Mouse (Mus musculus): ENCODE results near the gene Fam241a. TPM values are rescaled to one million over a fixed set of nuclear protein-coding genes. Genes with fewer than 3 reads are reported as not detected.

Fam241a gene
- polyA plus RNA-seq (2015; fragmentation: Nextera tagmentation; extraction: Ambion mirVana) = 7.4 and 9.5 TPM in 2 replicates

DNA sequence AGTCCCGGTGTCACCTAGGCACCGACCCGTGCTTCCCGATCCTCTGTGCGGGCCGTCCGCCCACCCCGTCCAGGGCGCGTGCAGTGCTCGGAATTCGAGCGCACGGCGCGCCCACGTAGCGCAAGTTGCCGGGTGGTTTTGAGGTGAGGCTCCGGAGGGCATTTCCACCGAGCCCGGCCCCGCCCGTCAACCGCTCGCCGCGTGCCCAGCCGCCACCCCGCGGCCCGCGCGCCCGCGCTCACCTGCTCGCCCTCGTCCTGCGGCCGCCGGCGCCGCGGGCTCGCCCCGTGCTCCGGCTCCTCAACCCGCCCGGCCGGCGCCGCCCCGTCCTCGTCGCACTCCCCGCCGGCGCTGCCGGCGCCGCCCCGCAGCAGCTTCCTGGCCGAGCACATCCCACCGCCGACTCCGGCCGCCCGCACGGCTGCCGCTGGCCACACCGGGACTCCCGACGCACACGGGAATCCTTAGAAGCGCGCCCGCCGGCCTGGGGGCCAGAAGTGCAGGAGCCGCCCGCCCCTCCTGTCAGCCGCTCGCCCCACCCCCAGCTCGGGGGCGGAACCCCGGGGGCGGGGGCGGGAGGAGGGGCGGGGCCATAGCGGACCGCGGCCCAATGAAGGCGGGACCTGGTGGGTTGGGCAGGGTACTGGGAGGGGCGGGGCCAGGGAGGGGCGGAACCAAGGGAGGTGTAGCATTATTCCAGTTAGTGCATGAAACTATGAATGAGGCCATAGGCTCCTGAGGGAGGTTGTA, at the start of gene Fam241a:
Gene Fam241a, minus strand, starts transcription at position 533 of the 750 bp plus-strand sequence.
- peaks cover 18% of the 10 kb centered on the region for H3K27me3 ChIP-seq
- H3K36me3 ChIP-seq (ENCODE audit: poor library complexity, severe bottlenecking) = no peaks in the 10 kb centered on the region
- peak within 1 kb of the TSS; percentile 78 for H3K4me3 ChIP-seq
- peak; percentile 96 for ATAC-seq
- H3K9me3 ChIP-seq (replicated peaks) = no peaks in the 10 kb centered on the region
- WGBS = 1% methylated on average over 79 of the region's 94 CpGs
- H3K9ac ChIP-seq = peak within 1 kb of the TSS; percentile 75
- H3K4me2 ChIP-seq = peak within 1 kb of the TSS; percentile 81
- no peak within 1 kb of the TSS; the same call in 1 of the 2 replicates for H3K27ac ChIP-seq
- H3K4me1 ChIP-seq = peaks cover 9% of the 10 kb centered on the region

DNA sequence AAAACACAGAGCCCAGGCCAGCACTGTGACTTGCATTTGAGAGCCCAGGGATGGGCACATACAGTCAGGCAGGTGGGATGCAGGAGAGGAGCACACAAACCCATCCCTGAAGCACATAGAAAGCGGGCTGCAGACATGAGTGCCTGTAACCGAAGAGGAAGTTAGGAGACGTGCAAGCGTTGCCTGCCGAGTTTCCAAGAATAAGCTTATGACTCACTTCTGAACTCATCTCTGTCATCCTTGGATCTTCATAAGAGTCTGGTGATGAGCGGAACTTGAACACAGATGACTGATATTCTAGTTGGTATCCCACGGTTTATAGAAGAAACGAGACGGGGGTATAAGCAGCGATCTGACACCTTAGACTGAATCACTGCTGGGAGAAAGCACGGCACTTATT, 36.3 kb upstream of the Fam241a start:
- Histone ChIP-seq H3K9me3 (replicated peaks) (0 out of 2 replicates have a peak, but pooled peaks cover 3% of the 10 kb centered on the region), H3K4me2 (no peak overlapping the region), H3K27me3 (no peaks in the 10 kb centered on the region), H3K9ac (no peak overlapping the region), H3K4me1 (no peaks in the 10 kb centered on the region), H3K4me3 (no peak overlapping the region), H3K27ac (no peak overlapping the region), H3K36me3 (ENCODE audit: poor library complexity, severe bottlenecking) (no peaks in the 10 kb centered on the region)
- ATAC-seq = no peak
- 95% methylated on average over 11 of the region's 11 CpGs for WGBS

DNA sequence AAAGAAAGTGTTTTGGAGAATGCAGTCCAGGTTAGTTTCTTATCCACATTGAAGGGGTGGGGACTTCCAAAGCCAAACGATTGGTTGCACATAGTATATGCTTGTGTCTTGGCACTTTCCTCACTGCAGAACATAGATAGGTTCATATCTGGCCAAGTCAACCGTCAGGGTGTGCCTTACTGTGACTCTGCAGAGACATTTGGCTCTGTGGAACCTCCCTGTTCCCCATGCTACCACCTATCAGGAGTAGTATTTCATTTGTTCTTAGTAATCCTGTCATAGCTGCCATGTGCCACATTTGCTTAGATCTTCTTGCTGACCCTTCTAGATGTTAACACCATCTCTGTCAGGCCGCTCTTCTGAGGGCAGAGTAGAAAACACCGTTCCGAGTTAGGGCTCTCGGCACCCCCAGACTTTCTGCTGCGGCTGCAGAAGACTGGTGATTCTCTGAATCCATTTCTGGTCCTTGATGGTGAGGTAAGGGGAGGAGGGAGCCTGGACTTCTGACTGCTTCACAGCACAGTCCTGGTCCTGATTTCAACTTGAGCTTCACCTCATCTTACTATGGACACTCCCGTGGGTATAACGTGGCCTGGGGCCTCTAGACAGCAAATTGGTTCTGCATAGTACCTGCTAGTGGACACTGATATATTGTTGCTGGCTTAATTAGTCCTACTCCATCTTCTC, 34.3 kb upstream of the Fam241a start:
- H3K9ac ChIP-seq = no peak overlapping the region
- ATAC-seq = no peak
- no peaks in the 10 kb centered on the region for H3K27me3 ChIP-seq
- H3K4me1 ChIP-seq = no peaks in the 10 kb centered on the region
- H3K9me3 ChIP-seq (replicated peaks) = 0 out of 2 replicates have a peak, but pooled peaks cover 2% of the 10 kb centered on the region
- no peaks in the 10 kb centered on the region for H3K36me3 ChIP-seq (ENCODE audit: poor library complexity, severe bottlenecking)
- WGBS = 94% methylated on average over 9 of the region's 9 CpGs
- H3K4me3 ChIP-seq = no peak overlapping the region
- no peak overlapping the region for H3K4me2 ChIP-seq
- no peak overlapping the region for H3K27ac ChIP-seq

DNA sequence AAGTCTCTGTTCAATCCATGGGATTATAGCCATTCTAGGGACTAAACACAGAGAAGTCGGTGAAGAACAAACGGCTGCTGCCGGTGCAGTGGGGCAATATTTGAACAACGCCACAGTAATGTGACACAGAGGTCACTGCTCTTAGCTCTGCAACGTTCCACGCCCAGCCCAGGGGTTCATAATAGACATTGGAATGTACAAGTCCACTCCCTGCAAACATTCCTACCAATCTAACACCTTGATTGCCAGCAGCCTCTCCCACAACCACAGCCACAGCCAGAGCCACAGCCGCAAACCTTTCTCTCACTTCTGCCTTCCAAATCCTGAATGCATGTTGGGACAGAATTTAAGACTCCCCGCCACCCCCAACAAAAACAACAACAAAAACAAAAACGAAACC, 33.8 kb upstream of the Fam241a start:
- no peak overlapping the region for H3K4me2 ChIP-seq
- H3K36me3 ChIP-seq (ENCODE audit: poor library complexity, severe bottlenecking) = no peaks in the 10 kb centered on the region
- H3K4me1 ChIP-seq = no peaks in the 10 kb centered on the region
- no peak for ATAC-seq
- no peaks in the 10 kb centered on the region for H3K27me3 ChIP-seq
- no peak overlapping the region for H3K9ac ChIP-seq
- H3K9me3 ChIP-seq (replicated peaks) = no peaks in the 10 kb centered on the region
- H3K27ac ChIP-seq = no peak overlapping the region
- H3K4me3 ChIP-seq = no peak overlapping the region
- WGBS = 80% methylated on average over 9 of the region's 9 CpGs

DNA sequence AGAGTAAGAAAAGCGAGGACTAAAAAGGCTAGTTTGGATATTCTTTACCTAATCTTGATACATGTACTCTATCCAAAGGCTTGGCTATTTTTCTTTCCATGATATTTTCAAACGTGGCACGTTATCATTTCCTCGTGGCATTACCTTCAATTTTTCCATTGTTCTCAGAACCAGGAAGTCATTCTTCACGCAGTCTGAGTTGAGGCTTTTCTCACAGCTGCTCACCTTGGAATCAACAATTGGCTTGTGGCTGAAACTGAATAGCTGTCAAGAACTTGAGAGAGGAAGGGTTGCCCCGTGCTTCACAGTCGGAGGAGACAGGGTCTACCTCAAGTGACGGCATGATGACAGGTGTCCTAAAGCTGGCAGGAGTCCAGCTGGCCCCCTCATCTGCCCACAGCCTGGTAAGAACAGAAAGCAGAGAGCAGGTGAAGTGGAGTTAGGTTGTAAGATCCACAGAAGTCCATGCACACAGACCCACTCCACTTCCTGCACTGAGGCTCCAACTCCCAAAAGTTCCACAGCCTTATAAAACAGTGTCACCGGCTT, 30.6 kb upstream of the Fam241a start:
- H3K9me3 ChIP-seq (replicated peaks) = no peaks in the 10 kb centered on the region
- no peak overlapping the region for H3K4me2 ChIP-seq
- WGBS = 78% methylated on average over 9 of the region's 9 CpGs
- no peak overlapping the region for H3K4me3 ChIP-seq
- no peak overlapping the region for H3K27ac ChIP-seq
- no peaks in the 10 kb centered on the region for H3K36me3 ChIP-seq (ENCODE audit: poor library complexity, severe bottlenecking)
- H3K27me3 ChIP-seq = no peaks in the 10 kb centered on the region
- H3K9ac ChIP-seq = no peak overlapping the region
- ATAC-seq = no peak
- H3K4me1 ChIP-seq = no peaks in the 10 kb centered on the region

DNA sequence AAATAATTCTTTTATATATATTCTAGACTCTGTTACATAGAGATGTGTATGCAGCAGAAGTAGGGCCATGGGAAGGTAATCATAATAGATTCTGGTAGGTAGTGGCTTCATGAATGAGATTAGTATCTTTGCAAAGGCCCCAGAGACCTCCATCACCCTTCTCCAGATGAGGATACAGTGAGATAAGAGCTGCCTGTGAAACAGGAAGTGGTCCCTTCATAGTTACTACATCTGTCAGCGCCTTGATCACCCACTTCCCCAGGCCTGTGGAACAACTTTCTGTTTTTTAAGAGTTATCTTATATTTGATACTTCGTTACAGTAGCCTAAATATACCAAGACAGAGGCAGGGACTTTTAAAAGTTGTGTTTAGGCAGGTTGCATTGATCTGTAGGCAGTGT, 28.3 kb upstream of the Fam241a start:
- Histone ChIP-seq H3K4me3 (no peak overlapping the region), H3K4me1 (no peaks in the 10 kb centered on the region), H3K9me3 (replicated peaks) (no peaks in the 10 kb centered on the region), H3K27me3 (no peaks in the 10 kb centered on the region), H3K9ac (no peak overlapping the region), H3K36me3 (ENCODE audit: poor library complexity, severe bottlenecking) (no peaks in the 10 kb centered on the region), H3K4me2 (no peak overlapping the region), H3K27ac (no peak overlapping the region)
- no peak for ATAC-seq
- 79% methylated on average over 2 of the region's 2 CpGs for WGBS

DNA sequence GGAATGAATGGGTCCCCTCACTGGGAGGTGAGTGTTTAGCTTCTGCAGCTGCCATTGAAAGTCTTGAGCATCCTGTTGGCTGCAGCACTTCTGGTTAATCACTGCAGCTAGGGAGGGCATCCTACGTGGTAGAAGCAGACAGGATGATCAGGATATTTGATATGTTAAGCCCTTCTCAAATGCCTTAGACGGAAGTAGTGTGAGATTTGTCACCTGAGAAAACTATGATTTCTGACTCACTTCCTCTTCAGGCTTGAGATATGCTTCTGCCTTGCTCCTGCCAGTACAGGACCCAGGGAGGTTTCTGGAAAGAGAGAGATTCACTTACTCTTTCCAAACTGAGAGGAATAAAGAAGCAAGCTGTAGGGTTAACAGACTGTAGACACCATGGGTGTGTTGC, 27.1 kb upstream of the Fam241a start:
- H3K27ac ChIP-seq = no peak overlapping the region
- no peak overlapping the region for H3K4me3 ChIP-seq
- H3K27me3 ChIP-seq = no peaks in the 10 kb centered on the region
- no peaks in the 10 kb centered on the region for H3K36me3 ChIP-seq (ENCODE audit: poor library complexity, severe bottlenecking)
- no peaks in the 10 kb centered on the region for H3K4me1 ChIP-seq
- no peak overlapping the region for H3K9ac ChIP-seq
- ATAC-seq = no peak
- no peak overlapping the region for H3K4me2 ChIP-seq
- H3K9me3 ChIP-seq (replicated peaks) = no peaks in the 10 kb centered on the region
- 82% methylated on average over 2 of the region's 2 CpGs for whole genome bisulfite sequencing

DNA sequence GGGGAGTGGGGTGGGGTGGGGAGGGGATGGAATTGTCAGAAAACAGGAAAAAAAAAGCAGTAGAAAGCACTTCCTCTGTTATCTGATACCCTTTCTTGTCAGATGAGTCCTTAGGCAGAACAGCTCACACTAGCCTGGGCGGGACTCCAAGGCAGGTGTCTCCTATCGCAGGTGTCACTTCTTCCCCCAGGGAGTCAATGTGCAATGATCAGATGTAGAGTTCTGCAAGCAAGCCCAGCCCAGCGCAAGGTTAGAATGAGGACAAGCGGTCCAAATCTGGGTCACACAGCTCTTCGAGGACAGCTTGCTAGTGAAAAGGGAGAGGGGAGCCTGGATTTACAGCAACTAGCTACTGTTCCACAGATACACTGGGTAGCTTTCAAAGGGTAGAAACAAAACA, 26.0 kb upstream of the Fam241a start:
- 91% methylated on average over 5 of the region's 5 CpGs for WGBS
- Histone ChIP-seq H3K36me3 (ENCODE audit: poor library complexity, severe bottlenecking) (no peaks in the 10 kb centered on the region), H3K27me3 (no peaks in the 10 kb centered on the region), H3K9ac (no peak overlapping the region), H3K4me1 (no peaks in the 10 kb centered on the region), H3K9me3 (replicated peaks) (no peaks in the 10 kb centered on the region), H3K4me2 (no peak overlapping the region), H3K4me3 (no peak overlapping the region), H3K27ac (no peak overlapping the region)
- no peak for ATAC-seq

DNA sequence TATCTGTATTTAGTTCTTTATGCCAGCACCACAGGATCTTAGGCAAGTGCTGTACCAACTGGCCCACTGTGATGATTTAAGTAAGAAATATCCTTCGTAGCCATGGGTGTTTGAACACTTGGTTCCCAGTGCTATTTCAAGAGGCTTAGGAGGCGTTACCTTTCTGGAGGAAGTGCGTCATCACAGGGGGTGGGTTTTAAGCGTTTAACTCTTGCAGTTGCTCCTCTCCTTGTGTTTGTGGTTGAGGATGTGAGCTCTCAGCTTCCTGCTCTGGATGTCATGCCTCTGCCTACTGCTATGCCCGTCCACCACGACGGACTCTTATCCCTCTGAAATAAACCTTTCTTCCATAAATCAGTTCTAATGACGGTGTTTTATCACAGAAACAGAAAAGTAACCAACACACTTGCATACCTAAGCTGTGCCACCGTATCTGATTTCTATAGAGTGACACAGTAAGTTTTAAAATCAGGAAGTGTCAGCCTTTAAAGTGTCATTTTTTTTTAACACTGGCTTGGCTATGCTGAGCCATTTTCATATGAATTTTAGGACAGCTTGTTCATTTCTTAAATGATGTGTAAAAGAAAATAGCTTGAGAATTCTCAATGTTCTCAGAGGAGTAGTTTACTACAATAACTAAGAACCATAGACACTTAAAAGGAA, 22.0 kb upstream of the Fam241a start:
- Histone ChIP-seq H3K4me1 (no peaks in the 10 kb centered on the region), H3K27ac (no peak overlapping the region), H3K9ac (no peak overlapping the region), H3K27me3 (no peaks in the 10 kb centered on the region), H3K9me3 (replicated peaks) (no peaks in the 10 kb centered on the region), H3K36me3 (ENCODE audit: poor library complexity, severe bottlenecking) (no peaks in the 10 kb centered on the region), H3K4me3 (no peak overlapping the region), H3K4me2 (no peak overlapping the region)
- no peak for ATAC-seq
- WGBS = 87% methylated on average over 9 of the region's 9 CpGs

DNA sequence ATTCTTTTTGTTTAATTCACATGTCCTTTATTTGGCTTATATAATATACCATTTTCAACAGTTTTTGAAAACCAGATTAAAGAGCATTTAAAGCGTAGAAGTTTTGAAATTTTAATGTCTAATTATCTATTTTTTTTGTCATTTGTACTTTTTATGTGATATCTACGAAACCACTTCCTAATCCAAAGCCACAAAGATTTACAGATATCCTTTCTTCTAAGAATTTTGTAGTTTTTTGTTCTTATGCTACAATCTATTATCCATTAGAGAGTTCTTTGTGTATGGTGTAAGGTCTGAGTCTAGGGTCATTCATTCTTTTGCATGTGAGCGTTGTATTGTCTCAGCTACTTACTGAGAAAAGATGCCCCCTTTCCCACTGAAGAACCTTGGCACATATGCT, 21.4 kb upstream of the Fam241a start:
- H3K4me2 ChIP-seq = no peak overlapping the region
- no peaks in the 10 kb centered on the region for H3K27me3 ChIP-seq
- WGBS = 90% methylated on average over 3 of the region's 3 CpGs
- H3K4me1 ChIP-seq = no peaks in the 10 kb centered on the region
- H3K9me3 ChIP-seq (replicated peaks) = no peaks in the 10 kb centered on the region
- H3K4me3 ChIP-seq = no peak overlapping the region
- no peak overlapping the region for H3K27ac ChIP-seq
- H3K9ac ChIP-seq = no peak overlapping the region
- ATAC-seq = no peak
- no peaks in the 10 kb centered on the region for H3K36me3 ChIP-seq (ENCODE audit: poor library complexity, severe bottlenecking)

DNA sequence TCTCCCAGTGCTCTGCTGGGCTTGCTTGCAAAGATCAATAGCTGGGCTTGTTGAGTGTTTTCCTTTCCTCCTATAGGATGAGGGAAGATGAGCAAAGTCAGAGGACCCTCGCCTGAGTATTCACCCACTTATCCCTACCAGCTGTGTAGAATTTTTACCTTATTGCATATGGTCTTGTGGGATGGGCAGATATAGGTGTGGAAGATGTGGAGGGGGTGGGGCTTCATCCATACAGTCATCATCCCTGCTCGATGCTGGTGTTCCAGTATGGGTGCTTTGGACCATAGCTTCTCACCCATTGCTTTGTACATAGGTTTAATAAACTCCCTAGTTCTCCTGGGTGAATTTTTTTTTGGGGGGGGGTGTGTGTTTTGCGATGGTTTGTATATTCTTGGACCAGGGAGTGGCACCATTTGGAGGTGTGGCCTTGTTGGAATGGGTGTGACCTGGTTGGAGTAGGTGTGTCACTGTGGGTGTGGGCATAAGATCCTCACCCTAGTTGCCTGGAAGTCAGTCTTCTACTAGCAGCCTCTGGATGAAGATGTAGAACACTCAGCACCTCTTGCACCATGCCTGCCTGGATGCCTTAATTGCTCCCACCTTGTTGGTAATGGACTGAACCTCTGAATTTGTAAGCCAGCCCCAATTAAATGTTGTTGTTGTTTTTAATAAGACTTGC, 19.7 kb upstream of the Fam241a start:
- ATAC-seq = no peak
- no peak overlapping the region for H3K9ac ChIP-seq
- WGBS = 90% methylated on average over 3 of the region's 3 CpGs
- H3K4me3 ChIP-seq = no peak overlapping the region
- H3K27ac ChIP-seq = no peak overlapping the region
- no peak overlapping the region for H3K4me2 ChIP-seq
- H3K36me3 ChIP-seq (ENCODE audit: poor library complexity, severe bottlenecking) = no peaks in the 10 kb centered on the region
- no peaks in the 10 kb centered on the region for H3K9me3 ChIP-seq (replicated peaks)
- no peaks in the 10 kb centered on the region for H3K4me1 ChIP-seq
- no peaks in the 10 kb centered on the region for H3K27me3 ChIP-seq
